Mouse (Mus musculus): ENCODE data around the gene Prmt2.
A peak's percentile ranks its signal among the peaks of the same experiment; 100 is the strongest.

Gene Prmt2

GRCm38 (mm10) chr10:76237341-76238225 is at the start of gene Prmt2:
Prmt2 (minus strand) TSS chr10:76237865.
- DNase-seq: peak; percentile 93

- DNase-seq: no peak
Measured at GRCm38 (mm10) chr10:76278541-76279097, 41.0 kb upstream of the Prmt2 start.

- no peak for DNase-seq
Measured at GRCm38 (mm10) chr10:76275256-76275655, 37.6 kb upstream of the Prmt2 start.

- DNase-seq: peak; percentile 22
Measured at GRCm38 (mm10) chr10:76271238-76271637, 33.6 kb upstream of the Prmt2 start.

GRCm38 (mm10) chr10:76262431-76262830 is 24.8 kb upstream of the Prmt2 start:
- DNase-seq: no peak

- no peak for DNase-seq
Measured at GRCm38 (mm10) chr10:76261447-76261846, 23.8 kb upstream of the Prmt2 start.

- DNase-seq: no peak
Measured at GRCm38 (mm10) chr10:76260358-76261059, 22.8 kb upstream of the Prmt2 start.

GRCm38 (mm10) chr10:76259566-76260232 is 22.0 kb upstream of the Prmt2 start:
- no peak for DNase-seq

GRCm38 (mm10) chr10:76257719-76258390 is 20.2 kb upstream of the Prmt2 start:
- DNase-seq: no peak

- DNase-seq: no peak
Measured at GRCm38 (mm10) chr10:76257231-76257630, 19.6 kb upstream of the Prmt2 start.

- no peak for DNase-seq
Measured at GRCm38 (mm10) chr10:76255617-76256016, 18.0 kb upstream of the Prmt2 start.

GRCm38 (mm10) chr10:76253536-76253935 is 15.9 kb upstream of the Prmt2 start, which contains the start of gene S100b:
S100b (plus strand) TSS chr10:76253853.
- DNase-seq: no peak

GRCm38 (mm10) chr10:76253079-76253478 is 15.4 kb upstream of the Prmt2 start:
- DNase-seq: no peak

GRCm38 (mm10) chr10:76250870-76251269 is 13.2 kb upstream of the Prmt2 start:
- no peak for DNase-seq

GRCm38 (mm10) chr10:76248647-76248968 is 10.9 kb upstream of the Prmt2 start:
- no peak for DNase-seq

- DNase-seq: no peak
Measured at GRCm38 (mm10) chr10:76247960-76248646, 10.4 kb upstream of the Prmt2 start.

GRCm38 (mm10) chr10:76246601-76247000 is 8.9 kb upstream of the Prmt2 start:
- no peak for DNase-seq

- no peak for DNase-seq
Measured at GRCm38 (mm10) chr10:76245106-76245505, 7.4 kb upstream of the Prmt2 start.

GRCm38 (mm10) chr10:76239401-76239800 is 1.7 kb upstream of the Prmt2 start:
- no peak for DNase-seq

GRCm38 (mm10) chr10:76229627-76230026 is 8.0 kb downstream of the Prmt2 start:
- no peak for DNase-seq

GRCm38 (mm10) chr10:76225944-76226343 is 11.7 kb downstream of the Prmt2 start:
- DNase-seq: no peak

GRCm38 (mm10) chr10:76218240-76218639 is 19.4 kb downstream of the Prmt2 start:
- DNase-seq: no peak

Measured in liver (tissue).